ENCODE assay signal across 15 mouse cellular contexts in genomic region chr15:79716710-79717109, GRCm38 (mm10).
"Had no signal": no experiment of that assay in that cellular context is flagged by ENCODE, and none has a peak within 500 bp of the region (broad histone marks: within the 10 kb centered on the region; RNA-seq: fewer than 3 reads in every experiment).

No protein-coding gene starts in this region.

- H3K9me3 ChIP-seq: limb, embryonic 13.5 days; megakaryocyte, embryonic 14.5 days; midbrain, embryonic 15.5 days; neural tube, embryonic 12.5 days had no signal

- ATAC-seq: midbrain, embryonic 15.5 days had no signal

- H3K27ac ChIP-seq: kidney, postnatal 0 days; limb, embryonic 13.5 days; macrophage; midbrain, embryonic 15.5 days; neural tube, embryonic 12.5 days had no signal

- H3K4me2 ChIP-seq: limb, embryonic 13.5 days; lung, embryonic 14.5 days; midbrain, embryonic 11.5 days; midbrain, embryonic 15.5 days; neural tube, embryonic 12.5 days had no signal

- H3K9ac ChIP-seq: limb, embryonic 13.5 days; lung, embryonic 14.5 days; midbrain, embryonic 15.5 days; neural tube, embryonic 12.5 days had no signal

- H3K4me3 ChIP-seq: limb, embryonic 13.5 days; midbrain, embryonic 15.5 days; neural tube, embryonic 12.5 days had no signal

- H3K4me1 ChIP-seq: midbrain, embryonic 15.5 days; neural tube, embryonic 12.5 days had no signal

- H3K27me3 ChIP-seq: limb, embryonic 13.5 days; megakaryocyte, embryonic 14.5 days; midbrain, embryonic 15.5 days; neural tube, embryonic 12.5 days had no signal

- DNase-seq: kidney, adult 9 months; kidney, postnatal 36 days; layer of hippocampus, adult 9-11 months; layer of hippocampus, postnatal 36 days; lung, embryonic 14.5 days; lung, postnatal 10 days; retina, postnatal 1 day; thymus, postnatal 36 days had no signal
